Mouse (Mus musculus) kidney, embryonic 15.5 days (tissue): ENCODE results near the gene Cpa2. TPM values are rescaled to one million over a fixed set of nuclear protein-coding genes. Genes with fewer than 3 reads are reported as not detected.

Experiments used
- ATAC-seq: fragments of 200-750 bp; cut with Nextera tagmentation; replicated peaks from 2 replicates; pipeline ENCODE4 v1.8.0; 2017; ENCODE audit warnings: moderate TSS enrichment; ENCODE audit not compliant: low FRiP score
- H3K27ac ChIP-seq: fragments of 300-500 bp; sonication (generic); 2 replicates; pipeline ENCODE4 v1.5.1; 2015; ENCODE audit warnings: mild to moderate bottlenecking, inconsistent platforms
- H3K27me3 ChIP-seq: fragments of 300-500 bp; sonication (generic); 2 replicates; pipeline ENCODE4 v1.6.1; 2015; ENCODE audit warnings: inconsistent platforms
- H3K36me3 ChIP-seq: fragments of 300-500 bp; sonication (generic); 2 replicates; pipeline ENCODE4 v1.6.1; 2015; ENCODE audit warnings: inconsistent platforms
- H3K4me1 ChIP-seq: fragments of 300-500 bp; sonication (generic); 2 replicates; pipeline ENCODE4 v1.6.1; 2015; ENCODE audit warnings: inconsistent platforms
- H3K4me2 ChIP-seq: fragments of 300-500 bp; sonication (generic); 2 replicates; pipeline ENCODE4 v1.6.1; 2015; ENCODE audit warnings: moderate library complexity, mild to moderate bottlenecking, inconsistent platforms
- H3K4me3 ChIP-seq: fragments of 300-500 bp; sonication (generic); replicated peaks from 2 replicates; pipeline ENCODE4 v1.5.1; 2015; ENCODE audit warnings: mild to moderate bottlenecking, inconsistent platforms
- H3K9ac ChIP-seq: fragments of 300-500 bp; sonication (generic); 2 replicates; pipeline ENCODE4 v1.6.1; 2015; ENCODE audit warnings: mild to moderate bottlenecking, inconsistent platforms
- H3K9me3 ChIP-seq: fragments of 300-500 bp; sonication (generic); replicated peaks from 2 replicates; pipeline ENCODE4 v1.6.1; 2016; ENCODE audit warnings: inconsistent platforms
- WGBS: fragments of 180-500 bp; shearing (Covaris S2); methylation state at CpG from one replicate; pipeline ENCODE4 v1.1.7; 2015; ENCODE audit warnings: mixed read lengths; 5-methylcytosine and 5-hydroxymethylcytosine counted together
- polyA plus RNA-seq: library from polyadenylated mRNA; unstranded; fragments of >200 nt; fragmentation: Nextera tagmentation; extraction: Ambion mirVana; gene quantifications from 2 replicates; pipeline ENCODE4 v1.2.1, GENCODE M21; 2015

Cpa2 gene
- polyA plus RNA-seq, 1 experiment from 2014 or later = 21.5 TPM

DNA sequence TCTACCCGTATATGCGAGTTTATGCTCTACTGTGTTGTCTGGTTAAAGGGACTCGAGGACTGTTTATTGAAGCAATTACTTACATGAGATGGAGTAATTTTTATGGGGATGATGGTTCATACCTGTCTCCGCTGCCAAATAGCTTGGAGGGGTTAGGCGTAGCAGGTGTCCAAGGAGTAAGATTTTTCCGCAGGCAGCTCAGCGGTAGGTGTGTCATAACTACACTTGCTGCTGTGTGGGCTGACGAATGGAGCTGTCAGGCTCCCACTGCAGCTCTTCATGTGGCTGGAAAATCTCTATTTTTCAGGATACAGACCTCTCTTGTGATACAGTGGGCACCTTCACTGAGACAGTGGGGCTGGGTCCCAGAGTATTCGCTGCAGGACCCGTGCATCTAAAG, 27.9 kb downstream of the Cpa2 start:
- H3K4me2 ChIP-seq = no peak overlapping the region
- H3K9me3 ChIP-seq = no peaks in the 10 kb centered on the region
- peaks cover 8% of the 10 kb centered on the region; the same call in 1 of the 2 replicates for H3K4me1 ChIP-seq
- no peak overlapping the region for H3K9ac ChIP-seq
- H3K36me3 ChIP-seq = no peaks in the 10 kb centered on the region
- WGBS = 88% methylated on average over 10 of the region's 10 CpGs
- ATAC-seq = no peak
- H3K27ac ChIP-seq = no peak overlapping the region
- H3K4me3 ChIP-seq = no peak overlapping the region
- no peaks in the 10 kb centered on the region for H3K27me3 ChIP-seq

DNA sequence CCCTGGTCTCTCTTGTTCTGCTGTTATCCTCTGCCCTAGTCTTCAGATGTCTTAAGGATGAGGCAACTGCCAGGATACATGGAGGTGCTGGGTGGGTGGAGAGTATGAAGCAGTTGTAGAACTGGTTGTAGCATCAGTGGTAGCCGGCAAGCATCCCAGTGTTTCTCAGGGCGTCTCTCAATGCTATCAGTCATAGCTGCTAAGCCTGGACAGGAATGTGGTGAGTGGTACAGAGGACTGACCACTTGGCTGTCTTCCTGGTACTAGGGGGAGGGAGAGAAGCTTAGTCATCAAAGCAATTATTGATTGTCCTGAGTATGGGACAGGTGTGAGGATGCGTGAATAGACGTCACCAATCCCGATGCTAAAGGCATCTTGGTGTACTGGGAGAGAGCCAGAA, 28.6 kb downstream of the Cpa2 start:
- H3K4me1 ChIP-seq = peaks cover 8% of the 10 kb centered on the region; the same call in 1 of the 2 replicates
- H3K4me2 ChIP-seq = no peak overlapping the region
- H3K27ac ChIP-seq = no peak overlapping the region
- 95% methylated on average over 5 of the region's 5 CpGs for WGBS
- ATAC-seq = no peak
- no peak overlapping the region for H3K4me3 ChIP-seq
- H3K9me3 ChIP-seq = no peaks in the 10 kb centered on the region
- no peak overlapping the region for H3K9ac ChIP-seq
- H3K36me3 ChIP-seq = no peaks in the 10 kb centered on the region
- no peaks in the 10 kb centered on the region for H3K27me3 ChIP-seq

DNA sequence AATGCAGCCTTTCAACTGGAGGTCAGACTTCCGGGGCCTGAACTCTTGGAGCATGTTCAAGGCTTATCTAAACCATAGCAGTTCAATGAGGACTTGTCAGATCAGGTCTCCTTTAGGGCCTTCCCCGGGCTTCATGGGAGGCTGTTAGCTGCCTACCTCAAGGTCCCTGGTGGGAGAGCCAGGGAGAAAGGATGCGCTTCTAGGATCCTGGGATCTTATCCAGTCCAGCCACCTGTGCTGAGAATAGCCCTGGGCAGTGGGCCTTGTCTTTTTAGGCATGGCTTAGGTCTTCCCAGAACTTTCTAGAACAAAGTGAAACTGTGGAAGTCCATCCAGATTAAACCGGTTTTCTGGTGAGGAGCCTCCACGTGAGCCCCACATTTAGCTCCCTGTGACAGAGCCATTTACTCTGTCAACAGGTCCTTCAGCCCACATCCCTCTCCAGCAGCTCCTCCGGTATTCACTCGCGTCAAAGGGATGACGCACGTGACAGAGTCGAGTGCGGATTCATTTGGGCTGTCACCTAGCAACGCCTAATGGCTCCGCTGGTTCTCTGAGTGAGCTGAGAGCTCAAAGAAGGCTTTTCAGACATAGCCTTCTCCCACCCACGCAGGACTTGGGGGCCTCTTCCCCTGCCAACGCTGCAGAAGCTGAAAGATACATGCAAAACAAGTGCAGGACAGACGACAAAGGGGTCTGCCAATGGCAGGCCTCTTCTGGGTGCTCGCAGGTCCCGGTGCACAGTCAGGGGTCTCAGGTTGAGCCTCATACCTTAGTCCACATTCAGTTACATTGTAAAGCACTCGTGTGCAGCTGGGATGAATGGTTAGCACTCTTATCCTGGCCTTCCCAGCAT, 31.3 kb downstream of the Cpa2 start:
- Histone ChIP-seq H3K27me3 (no peaks in the 10 kb centered on the region), H3K36me3 (no peaks in the 10 kb centered on the region), H3K4me1 (peaks cover 22% of the 10 kb centered on the region), H3K9ac (no peak overlapping the region), H3K27ac (peak overlapping the region; percentile 7; the same call in 1 of the 2 replicates), H3K4me2 (no peak overlapping the region), H3K4me3 (no peak overlapping the region), H3K9me3 (no peaks in the 10 kb centered on the region)
- no peak for ATAC-seq
- 70% methylated on average over 20 of the region's 20 CpGs for WGBS

DNA sequence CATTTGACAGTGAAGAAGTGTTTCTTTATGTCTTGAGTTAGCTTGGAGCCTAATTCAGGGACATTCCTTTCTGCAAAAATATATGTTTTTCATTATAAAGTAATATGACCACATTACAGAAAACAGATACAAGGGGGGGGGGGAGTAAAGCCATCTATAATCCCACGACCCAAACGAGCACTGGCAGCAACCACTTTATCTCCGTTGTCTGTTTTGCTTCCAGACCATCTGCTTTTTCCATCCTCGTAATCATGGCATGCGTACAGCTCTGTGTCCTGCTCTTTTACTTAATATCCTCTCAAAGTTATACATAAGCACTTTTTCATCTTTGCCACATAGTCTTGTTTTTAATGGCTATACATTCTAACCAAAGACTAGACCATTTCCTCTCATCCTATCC, 32.0 kb downstream of the Cpa2 start:
- Histone ChIP-seq H3K36me3 (no peaks in the 10 kb centered on the region), H3K27me3 (no peaks in the 10 kb centered on the region), H3K4me1 (peaks cover 22% of the 10 kb centered on the region), H3K9me3 (no peaks in the 10 kb centered on the region), H3K4me2 (no peak overlapping the region), H3K4me3 (no peak overlapping the region), H3K9ac (no peak overlapping the region), H3K27ac (no peak overlapping the region)
- WGBS = 63% methylated on average over 5 of the region's 5 CpGs
- ATAC-seq = no peak

DNA sequence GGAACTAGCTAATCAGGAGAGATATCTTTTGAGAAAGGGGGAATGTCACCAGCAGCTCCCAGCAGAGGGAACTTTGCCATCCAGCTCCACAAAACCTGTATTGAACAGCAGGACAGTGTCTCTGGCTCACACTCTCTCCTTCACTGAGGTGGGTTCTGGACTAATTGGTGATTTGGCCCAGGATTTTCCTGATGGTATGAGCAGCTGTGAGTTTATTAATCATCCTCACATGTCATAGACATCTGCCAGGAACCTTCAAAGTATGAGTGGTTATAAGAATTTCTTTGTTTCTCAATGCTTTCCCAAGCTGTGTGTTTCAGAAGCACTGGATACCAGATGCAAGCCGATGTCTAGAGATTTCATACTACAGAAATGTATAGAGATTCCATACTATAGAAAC, 33.6 kb downstream of the Cpa2 start:
- no peak overlapping the region for H3K4me3 ChIP-seq
- 96% methylated on average over 1 of the region's 1 CpGs for WGBS
- no peaks in the 10 kb centered on the region for H3K36me3 ChIP-seq
- no peak for ATAC-seq
- no peak overlapping the region for H3K9ac ChIP-seq
- H3K9me3 ChIP-seq = no peaks in the 10 kb centered on the region
- no peaks in the 10 kb centered on the region for H3K27me3 ChIP-seq
- H3K4me2 ChIP-seq = no peak overlapping the region
- H3K4me1 ChIP-seq = peaks cover 22% of the 10 kb centered on the region
- H3K27ac ChIP-seq = no peak overlapping the region

DNA sequence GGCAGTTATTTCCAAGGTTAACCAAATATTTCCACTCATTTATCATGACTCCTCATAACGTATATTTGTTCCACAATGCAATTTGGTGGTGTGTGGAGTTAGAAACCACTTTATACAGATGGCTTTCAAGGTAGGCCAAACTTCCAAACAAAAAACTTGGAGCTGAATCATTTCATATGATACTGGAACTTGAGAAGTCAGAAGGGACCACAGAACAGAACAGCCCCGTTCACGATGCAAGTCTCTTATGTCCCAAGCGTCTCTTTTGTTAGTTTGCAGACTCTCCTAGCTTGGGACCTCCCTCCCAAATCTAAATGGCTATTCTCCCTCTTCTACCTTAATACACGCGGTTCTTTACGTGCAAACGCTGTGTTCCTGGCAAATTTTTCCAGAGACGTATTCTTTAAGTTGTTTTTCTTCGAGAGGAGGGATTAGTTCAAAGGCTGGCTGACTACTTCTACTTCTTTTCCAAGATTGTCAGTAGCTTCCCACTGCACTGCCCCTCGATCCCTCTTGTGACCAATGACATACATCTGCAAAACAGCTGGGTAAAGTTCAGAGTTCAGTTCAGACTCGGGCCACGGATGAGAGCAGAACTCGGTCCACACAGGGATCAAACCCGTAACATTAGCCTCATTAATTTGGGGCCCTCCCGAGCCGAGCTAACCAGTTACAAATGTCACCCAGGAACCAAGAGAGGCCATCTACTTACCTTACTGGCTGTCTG, 35.3 kb downstream of the Cpa2 start:
- no peaks in the 10 kb centered on the region for H3K9me3 ChIP-seq
- no peaks in the 10 kb centered on the region for H3K36me3 ChIP-seq
- H3K9ac ChIP-seq = no peak overlapping the region
- WGBS = 42% methylated on average over 17 of the region's 17 CpGs
- no peak for ATAC-seq
- peaks cover 34% of the 10 kb centered on the region for H3K4me1 ChIP-seq
- H3K4me3 ChIP-seq = no peak overlapping the region
- peak overlapping the region; percentile 60 for H3K27ac ChIP-seq
- H3K27me3 ChIP-seq = no peaks in the 10 kb centered on the region
- H3K4me2 ChIP-seq = no peak overlapping the region

DNA sequence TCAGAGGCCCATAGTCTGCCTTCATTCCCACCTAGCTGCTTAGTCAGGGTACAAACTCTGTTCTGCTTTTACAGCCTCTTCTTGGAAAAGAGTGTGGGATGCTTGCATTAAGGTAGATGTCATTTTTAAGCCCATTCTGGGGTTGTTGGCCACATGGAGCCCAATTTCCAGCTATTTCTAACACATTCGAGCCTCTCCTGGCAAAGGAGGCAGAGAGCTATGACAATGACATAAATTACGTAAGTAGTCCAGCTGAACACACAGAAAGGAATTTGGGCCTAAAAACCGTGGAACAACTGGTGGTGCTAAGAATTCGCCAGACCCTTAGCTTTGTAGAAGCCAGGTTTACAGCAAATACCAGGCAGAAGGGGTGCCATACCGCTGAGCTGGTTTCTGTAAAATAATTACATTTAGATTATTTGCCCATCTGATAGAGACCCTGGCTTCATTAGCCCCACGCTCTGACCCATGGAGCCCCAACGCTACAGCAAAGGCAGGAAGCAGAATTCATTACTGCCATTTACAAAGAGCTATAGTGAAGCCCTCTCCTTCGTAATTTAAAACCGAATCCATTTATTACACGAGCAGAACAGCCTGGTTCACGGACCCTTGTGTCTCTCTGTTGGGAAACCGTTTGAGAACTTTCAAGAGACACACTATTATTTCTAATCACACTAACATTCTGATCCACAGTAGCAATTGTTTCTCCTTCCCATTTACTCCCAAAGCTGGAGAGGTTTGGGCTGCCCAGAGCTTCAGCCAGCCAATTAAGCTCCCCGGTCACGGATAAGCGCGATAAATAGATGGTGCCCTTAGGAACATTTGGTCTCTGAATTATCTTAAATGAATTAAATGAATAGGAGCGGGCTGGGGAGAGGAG, 38.8 kb downstream of the Cpa2 start:
- ATAC-seq = 0 out of 2 replicates have a peak, but pooled peaks have one; percentile 33
- H3K27ac ChIP-seq = peak overlapping the region; percentile 49
- peaks cover 29% of the 10 kb centered on the region for H3K4me1 ChIP-seq
- no peaks in the 10 kb centered on the region for H3K9me3 ChIP-seq
- H3K27me3 ChIP-seq = no peaks in the 10 kb centered on the region
- H3K36me3 ChIP-seq = no peaks in the 10 kb centered on the region
- WGBS = 40% methylated on average over 17 of the region's 17 CpGs
- no peak overlapping the region for H3K4me3 ChIP-seq
- no peak overlapping the region for H3K4me2 ChIP-seq
- no peak overlapping the region for H3K9ac ChIP-seq

DNA sequence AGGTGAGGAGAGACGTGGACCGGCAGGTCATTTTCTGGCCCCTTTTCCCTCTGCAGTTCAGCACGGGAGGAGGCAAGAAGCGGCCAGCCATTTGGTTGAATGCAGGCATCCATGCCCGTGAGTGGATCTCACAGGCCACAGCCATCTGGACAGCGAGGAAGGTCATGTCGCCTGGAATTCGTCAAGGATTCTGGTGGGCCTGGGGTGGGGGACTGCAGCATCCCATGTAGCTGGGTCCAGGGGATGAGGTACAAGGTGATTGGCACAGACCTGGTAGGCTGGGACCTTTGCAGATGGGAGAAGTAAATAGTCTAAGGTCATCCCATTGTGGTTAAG, 39.4 kb downstream of the Cpa2 start:
- Histone ChIP-seq H3K9me3 (no peaks in the 10 kb centered on the region), H3K27me3 (no peaks in the 10 kb centered on the region), H3K4me1 (peaks cover 27% of the 10 kb centered on the region), H3K36me3 (no peaks in the 10 kb centered on the region), H3K4me2 (no peak overlapping the region), H3K27ac (peak overlapping the region; percentile 49; the same call in 1 of the 2 replicates), H3K4me3 (no peak overlapping the region), H3K9ac (no peak overlapping the region)
- ATAC-seq = no peak
- 31% methylated on average over 8 of the region's 8 CpGs for WGBS

DNA sequence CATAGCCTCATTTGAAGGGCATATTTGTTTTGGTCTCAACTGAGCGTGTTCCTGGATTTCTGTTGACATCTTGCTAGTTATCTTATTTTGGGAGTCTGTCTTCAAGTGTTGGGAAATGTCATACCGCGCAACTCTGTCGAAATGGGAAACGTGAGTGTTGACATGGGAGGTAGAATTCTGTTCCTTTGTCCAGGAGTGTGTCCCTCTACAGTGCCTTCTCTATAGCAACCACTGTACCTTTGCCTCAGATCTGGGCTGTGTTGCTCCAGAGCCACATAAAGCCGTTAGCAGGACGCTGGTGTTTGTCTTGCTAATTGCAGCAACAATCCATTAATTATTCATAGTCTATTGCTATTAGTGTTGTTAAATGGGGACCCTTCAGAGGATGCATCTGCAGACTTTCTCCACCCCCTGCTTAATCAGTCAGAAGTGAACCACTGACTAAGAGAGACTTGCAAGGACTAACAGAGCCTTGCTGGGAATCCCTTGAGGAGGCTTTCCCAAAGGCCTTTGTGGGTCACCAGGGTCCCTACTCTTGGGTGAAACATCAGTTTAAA, 45.6 kb downstream of the Cpa2 start:
- Histone ChIP-seq H3K9ac (no peak overlapping the region), H3K9me3 (no peaks in the 10 kb centered on the region), H3K27me3 (no peaks in the 10 kb centered on the region), H3K4me1 (peaks cover 18% of the 10 kb centered on the region), H3K27ac (no peak overlapping the region), H3K36me3 (no peaks in the 10 kb centered on the region), H3K4me2 (no peak overlapping the region), H3K4me3 (no peak overlapping the region)
- no peak for ATAC-seq
- WGBS = 75% methylated on average over 7 of the region's 7 CpGs

DNA sequence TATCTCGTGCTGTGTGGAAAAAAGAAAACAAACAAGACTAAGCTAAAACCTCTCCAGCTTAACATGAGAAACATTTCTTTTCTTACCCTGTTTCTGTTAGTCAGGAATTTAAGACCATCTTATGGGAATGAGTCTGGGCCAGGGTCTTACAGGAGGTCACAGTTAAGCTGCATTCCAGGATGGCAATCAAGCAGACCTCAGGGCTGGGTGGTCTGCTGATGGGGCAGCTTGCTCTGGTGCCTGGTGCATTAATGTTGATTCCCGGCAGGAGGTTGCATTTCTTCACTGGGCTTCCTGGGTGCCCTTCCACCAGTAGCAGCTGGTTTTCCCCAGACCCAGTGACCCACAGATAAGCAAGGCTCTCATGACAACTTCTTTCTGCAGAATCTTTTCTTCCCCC, 48.4 kb downstream of the Cpa2 start:
- Histone ChIP-seq H3K4me1 (peaks cover 20% of the 10 kb centered on the region), H3K27ac (peak overlapping the region; percentile 82), H3K4me3 (no peak overlapping the region), H3K36me3 (no peaks in the 10 kb centered on the region), H3K9me3 (no peaks in the 10 kb centered on the region), H3K9ac (no peak overlapping the region), H3K27me3 (no peaks in the 10 kb centered on the region), H3K4me2 (no peak overlapping the region)
- no peak for ATAC-seq
- 11% methylated on average over 2 of the region's 2 CpGs for WGBS

DNA sequence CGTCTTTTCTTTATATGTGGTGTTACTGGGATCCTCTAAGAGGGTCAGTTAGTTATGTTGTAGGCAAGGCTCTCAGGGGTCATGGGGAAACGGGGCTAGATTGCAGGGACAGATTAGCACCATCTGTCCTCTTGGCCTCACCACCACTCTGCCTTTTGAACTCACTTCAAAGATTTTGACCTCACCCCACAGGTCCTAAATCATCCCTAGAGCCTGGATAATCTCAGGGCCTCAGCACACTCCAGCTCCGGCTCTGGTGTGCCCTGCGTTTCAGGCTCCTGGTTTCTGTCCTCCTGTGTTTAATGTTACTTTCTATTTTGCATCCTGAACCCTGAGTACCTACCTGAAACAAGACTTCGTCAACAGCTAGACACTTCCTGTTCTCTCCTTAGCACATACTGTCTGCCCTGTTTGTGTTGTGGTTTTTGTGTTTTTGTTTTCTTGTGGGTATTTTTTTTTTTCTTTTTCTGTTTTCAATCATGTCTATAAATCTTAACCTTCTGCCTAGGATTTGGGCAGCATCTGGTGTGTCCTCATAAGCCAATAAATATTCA, 50.5 kb downstream of the Cpa2 start:
- Histone ChIP-seq H3K4me2 (no peak overlapping the region), H3K9ac (no peak overlapping the region), H3K4me3 (no peak overlapping the region), H3K27ac (no peak overlapping the region; the same call in 1 of the 2 replicates), H3K27me3 (no peaks in the 10 kb centered on the region), H3K36me3 (no peaks in the 10 kb centered on the region), H3K4me1 (peaks cover 34% of the 10 kb centered on the region), H3K9me3 (no peaks in the 10 kb centered on the region)
- 24% methylated on average over 5 of the region's 5 CpGs for WGBS
- no peak for ATAC-seq
